Mouse (Mus musculus): ENCODE data around the gene Zmym4.

DNA sequence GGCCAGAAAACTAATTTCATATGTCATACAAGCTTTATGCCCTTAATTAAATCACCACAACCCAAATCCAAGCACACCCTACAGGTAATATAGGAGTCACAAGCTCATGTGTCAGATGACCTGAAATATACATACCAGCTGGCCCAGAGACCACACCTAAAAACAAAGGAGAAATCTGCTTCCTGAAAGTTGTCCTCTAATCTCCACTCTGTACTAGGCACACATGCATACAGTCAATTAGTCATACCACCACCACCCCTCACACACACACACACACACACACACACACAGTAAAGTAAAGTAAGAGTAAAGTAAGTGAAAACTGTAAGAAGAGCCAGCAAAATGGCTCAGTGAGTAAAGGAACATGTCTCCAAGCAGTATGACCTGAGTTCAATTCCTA, 9.3 kb downstream of the Zmym4 start:
- TF ChIP-seq EP300 (IDR thresholded peaks at IDR 0.05; ENCODE audit: low read depth) (no peak), CTCF (IDR thresholded peaks at IDR 0.05; ENCODE audit: low read depth) (no peak)
